Mouse (Mus musculus) lung, postnatal 0 days (tissue): ENCODE results near the gene Ssbp3. TPM values are rescaled to one million over a fixed set of nuclear protein-coding genes. Genes with fewer than 3 reads are reported as not detected.
A peak's percentile ranks its signal among the peaks of the same experiment; 100 is the strongest.

ENCODE experiments used
- ATAC-seq: fragments of 200-750 bp; cut with Nextera tagmentation; 2 replicates; pipeline ENCODE4 v1.8.0; 2017; ENCODE audit warnings: moderate library complexity
- DNase-seq: peaks from one replicate; pipeline ENCODE4 v3.0.0-alpha.2; 2016; ENCODE audit warnings: low spot score
- H3K27ac ChIP-seq: fragments of 300-500 bp; sonication (generic); 2 replicates; pipeline ENCODE4 v1.5.1; 2014; ENCODE audit warnings: antibody characterized with exemption, mild to moderate bottlenecking, low read length, mixed read lengths
- H3K27me3 ChIP-seq: fragments of 300-500 bp; sonication (generic); replicated peaks from 2 replicates; pipeline ENCODE4 v1.6.1; 2014; ENCODE audit warnings: low read length, mixed read lengths; ENCODE audit not compliant: insufficient read depth
- H3K36me3 ChIP-seq: fragments of 300-500 bp; sonication (generic); 2 replicates; pipeline ENCODE4 v1.6.1; 2014; ENCODE audit warnings: low read length, mixed read lengths; ENCODE audit not compliant: insufficient read depth
- H3K4me1 ChIP-seq: fragments of 300-500 bp; sonication (generic); 2 replicates; pipeline ENCODE4 v1.6.1; 2014; ENCODE audit warnings: antibody characterized with exemption, low read depth, low read length, mixed read lengths; ENCODE audit not compliant: insufficient read depth
- H3K4me2 ChIP-seq: fragments of 300-500 bp; sonication (generic); replicated peaks from 2 replicates; pipeline ENCODE4 v1.6.1; 2014; ENCODE audit warnings: low read depth, mild to moderate bottlenecking, low read length, moderate library complexity, mixed read lengths
- H3K4me3 ChIP-seq: fragments of 300-500 bp; sonication (generic); 2 replicates; pipeline ENCODE4 v1.5.1; 2014; ENCODE audit warnings: low read depth, low read length
- H3K9ac ChIP-seq: fragments of 300-500 bp; sonication (generic); replicated peaks from 2 replicates; pipeline ENCODE4 v1.6.1; 2014; ENCODE audit warnings: low read depth, mild to moderate bottlenecking
- H3K9me3 ChIP-seq: fragments of 300-500 bp; sonication (generic); 2 replicates; pipeline ENCODE4 v1.6.1; 2016; ENCODE audit warnings: low read length, mixed read lengths
- CTCF ChIP-seq: IDR thresholded peaks from 2 replicates; pipeline ENCODE4 v1.5.1; 2016; ENCODE audit warnings: antibody characterized with exemption, mild to moderate bottlenecking
- EP300 ChIP-seq: IDR thresholded peaks from 2 replicates; pipeline ENCODE4 v1.6.1; 2016; ENCODE audit warnings: antibody characterized with exemption, mild to moderate bottlenecking, control low read depth
- WGBS: fragments of 180-500 bp; shearing (Covaris S2); extraction: QIAGEN DNeasy Blood & Tissue Kit; methylation state at CpG from one replicate; pipeline ENCODE4 v1.1.7; 2014; 5-methylcytosine and 5-hydroxymethylcytosine counted together
- polyA plus RNA-seq: library from polyadenylated mRNA; unstranded; fragments of >200 nt; fragmentation: Nextera tagmentation; extraction: Ambion mirVana; gene quantifications from 2 replicates; pipeline ENCODE4 v1.2.1, GENCODE M21; 2015

Gene Ssbp3
- polyA plus RNA-seq, 1 experiment from 2014 or later, result 40.2 TPM

GRCm38 (mm10) chr4:106908950-106909751 is 1.4 kb upstream of the Ssbp3 start:
- Histone ChIP-seq H3K4me3 (peak overlapping the region; percentile 20; the same call in 1 of the 2 replicates), H3K36me3 (no peaks in the 10 kb centered on the region), H3K4me1 (peaks cover 30% of the 10 kb centered on the region), H3K27ac (peak overlapping the region; percentile 88), H3K9me3 (no peaks in the 10 kb centered on the region), H3K27me3 (no peaks in the 10 kb centered on the region), H3K4me2 (peak overlapping the region; percentile 98), H3K9ac (0 out of 2 replicates have a peak overlapping the region, but pooled peaks have one; percentile 29)
- 2% methylated on average over 9 of the region's 10 CpGs for WGBS
- peak; percentile 97 for DNase-seq
- peak; percentile 13; the same call in 1 of the 2 replicates for TF ChIP-seq CTCF
- TF ChIP-seq EP300, result 0 out of 2 replicates have a peak, but pooled peaks have one; percentile 41
- peak; percentile 55 for ATAC-seq

- ATAC-seq (no peak), DNase-seq (no peak)
- H3K9me3 ChIP-seq, result no peaks in the 10 kb centered on the region
- peak overlapping the region; percentile 20; the same call in 1 of the 2 replicates for H3K4me3 ChIP-seq
- peak overlapping the region; percentile 88 for H3K27ac ChIP-seq
- H3K4me2 ChIP-seq, result peak overlapping the region; percentile 98
- H3K4me1 ChIP-seq, result peaks cover 30% of the 10 kb centered on the region
- WGBS, result 2% methylated on average over 6 of the region's 6 CpGs
- TF ChIP-seq CTCF, result no peak
- no peak for TF ChIP-seq EP300
- H3K9ac ChIP-seq, result no peak overlapping the region
- H3K36me3 ChIP-seq, result 0 out of 2 replicates have a peak, but pooled peaks cover 4% of the 10 kb centered on the region
- H3K27me3 ChIP-seq, result no peaks in the 10 kb centered on the region
These were observed 704 bp upstream of the Ssbp3 start for GRCm38 (mm10) chr4:106909797-106910196.

GRCm38 (mm10) chr4:106911246-106911801 is 823 bp downstream of the Ssbp3 start:
- under 1% methylated on average over 25 of the region's 89 CpGs for WGBS
- Histone ChIP-seq H3K4me3 (peak overlapping the region; percentile 84), H3K27ac (peak overlapping the region; percentile 95), H3K4me1 (peaks cover 30% of the 10 kb centered on the region), H3K9me3 (no peaks in the 10 kb centered on the region), H3K36me3 (peaks cover 12% of the 10 kb centered on the region), H3K9ac (peak overlapping the region; percentile 68), H3K4me2 (peak overlapping the region; percentile 98), H3K27me3 (no peaks in the 10 kb centered on the region)
- ATAC-seq (peak; percentile 86), DNase-seq (peak; percentile 97)
- no peak for TF ChIP-seq CTCF
- no peak for TF ChIP-seq EP300

GRCm38 (mm10) chr4:106911951-106912688 is 1.6 kb downstream of the Ssbp3 start:
- WGBS, result 0% methylated on average over 48 of the region's 73 CpGs
- no peaks in the 10 kb centered on the region for H3K27me3 ChIP-seq
- H3K36me3 ChIP-seq, result peaks cover 20% of the 10 kb centered on the region
- peak; percentile 32 for DNase-seq
- peak overlapping the region; percentile 95; the same call in 1 of the 2 replicates for H3K27ac ChIP-seq
- TF ChIP-seq CTCF (peak; percentile 14), EP300 (no peak)
- H3K9ac ChIP-seq, result peak overlapping the region; percentile 68
- H3K9me3 ChIP-seq, result no peaks in the 10 kb centered on the region
- H3K4me1 ChIP-seq, result peaks cover 30% of the 10 kb centered on the region
- ATAC-seq, result no peak
- peak overlapping the region; percentile 98 for H3K4me2 ChIP-seq
- H3K4me3 ChIP-seq, result peak overlapping the region; percentile 84

GRCm38 (mm10) chr4:106912689-106913041 is 2.2 kb downstream of the Ssbp3 start:
- Histone ChIP-seq H3K36me3 (peaks cover 25% of the 10 kb centered on the region), H3K4me3 (peak overlapping the region; percentile 84), H3K27ac (no peak overlapping the region), H3K9me3 (no peaks in the 10 kb centered on the region), H3K4me1 (peaks cover 26% of the 10 kb centered on the region), H3K9ac (peak overlapping the region; percentile 68; the same call in 1 of the 2 replicates), H3K4me2 (peak overlapping the region; percentile 98), H3K27me3 (no peaks in the 10 kb centered on the region)
- DNase-seq (no peak), ATAC-seq (no peak)
- WGBS, result 4% methylated on average over 6 of the region's 6 CpGs
- no peak for TF ChIP-seq CTCF
- TF ChIP-seq EP300, result no peak
